In genomic region chr2:157975595-157975994, GRCm38 (mm10) we compare ENCODE assay signal across 11 mouse cellular contexts. TPM values are rescaled to one million over a fixed set of nuclear protein-coding genes. Genes with fewer than 3 reads are reported as not detected.
DNase-seq lines count a peak whose midpoint lies in the region; ATAC-seq and TF ChIP-seq lines count a peak whose summit lies in the region.
"Had no signal": no experiment of that assay in that cellular context is flagged by ENCODE, and none has a peak within 500 bp of the region (broad histone marks: within the 10 kb centered on the region; RNA-seq: fewer than 3 reads in every experiment).

No protein-coding gene starts in this region.

- no peak for ATAC-seq in embryonic facial prominence, embryonic 12.5 days (ENCODE audit: insufficient number of reproducible peaks, insufficient read depth, low FRiP score, low TSS enrichment)
- peak; percentile 42; the same call in 1 of the 2 replicates for ATAC-seq in hindbrain, embryonic 12.5 days (ENCODE audit: low FRiP score)
- ATAC-seq in midbrain, embryonic 12.5 days (ENCODE audit: low FRiP score, low read depth) = no peak

- peaks cover 16% of the 10 kb centered on the region; the same call in 1 of the 2 replicates for H3K4me1 ChIP-seq in embryonic facial prominence, embryonic 12.5 days
- peaks cover 20% of the 10 kb centered on the region for H3K4me1 ChIP-seq in hindbrain, embryonic 12.5 days
- H3K4me1 ChIP-seq in midbrain, embryonic 12.5 days = peaks cover 13% of the 10 kb centered on the region
- H3K4me1 ChIP-seq in kidney, adult 2 months (ENCODE audit: control insufficient read depth, insufficient read depth, low read length) = no peaks in the 10 kb centered on the region

- WGBS in embryonic facial prominence, embryonic 12.5 days = 12% methylated on average over 7 of the region's 7 CpGs
- 6% methylated on average over 7 of the region's 7 CpGs for WGBS in hindbrain, embryonic 12.5 days
- WGBS in midbrain, embryonic 12.5 days = 9% methylated on average over 7 of the region's 7 CpGs
- 6% methylated on average over 7 of the region's 7 CpGs for WGBS in kidney, adult 2 months

- H3K27ac ChIP-seq in embryonic facial prominence, embryonic 12.5 days = no peak overlapping the region
- peak overlapping the region; percentile 83 for H3K27ac ChIP-seq in hindbrain, embryonic 12.5 days
- H3K27ac ChIP-seq in midbrain, embryonic 12.5 days (replicated peaks) = peak overlapping the region; percentile 75; the same call in 1 of the 2 replicates
- no peak overlapping the region for H3K27ac ChIP-seq in kidney, adult 2 months (ENCODE audit: insufficient read depth, low read depth, low read length)
- H3K27ac ChIP-seq: layer of hippocampus, adult 2 months had no signal

- peaks cover 3% of the 10 kb centered on the region; the same call in 1 of the 2 replicates for H3K27me3 ChIP-seq in embryonic facial prominence, embryonic 12.5 days
- peaks cover 4% of the 10 kb centered on the region; the same call in 1 of the 2 replicates for H3K27me3 ChIP-seq in hindbrain, embryonic 12.5 days
- peaks cover 3% of the 10 kb centered on the region; the same call in 1 of the 2 replicates for H3K27me3 ChIP-seq in midbrain, embryonic 12.5 days
- H3K27me3 ChIP-seq in kidney, adult 2 months (replicated peaks; ENCODE audit: control insufficient read depth, insufficient read depth, low read length) = no peaks in the 10 kb centered on the region

- H3K36me3 ChIP-seq in embryonic facial prominence, embryonic 12.5 days = no peaks in the 10 kb centered on the region
- H3K36me3 ChIP-seq in hindbrain, embryonic 12.5 days = no peaks in the 10 kb centered on the region
- no peaks in the 10 kb centered on the region for H3K36me3 ChIP-seq in midbrain, embryonic 12.5 days
- H3K36me3 ChIP-seq in kidney, adult 2 months (ENCODE audit: control insufficient read depth, insufficient read depth, low read length) = no peaks in the 10 kb centered on the region

- peak overlapping the region; percentile 38 for H3K4me2 ChIP-seq in embryonic facial prominence, embryonic 12.5 days (replicated peaks)
- H3K4me2 ChIP-seq in hindbrain, embryonic 12.5 days (replicated peaks) = peak overlapping the region; percentile 41
- peak overlapping the region; percentile 47 for H3K4me2 ChIP-seq in midbrain, embryonic 12.5 days (replicated peaks)

- TF ChIP-seq POLR2A in kidney, adult 2 months (IDR thresholded peaks at IDR 0.05; ENCODE audit: low read depth, low read length) = no peak

- TF ChIP-seq CTCF in kidney, adult 2 months (conservative IDR thresholded peaks at IDR 0.05; ENCODE audit: insufficient read depth, insufficient read length, low read depth, low read length) = no peak

- no peak overlapping the region for H3K4me3 ChIP-seq in embryonic facial prominence, embryonic 12.5 days
- H3K4me3 ChIP-seq in hindbrain, embryonic 12.5 days = no peak overlapping the region
- H3K4me3 ChIP-seq in midbrain, embryonic 12.5 days = 0 out of 2 replicates have a peak overlapping the region, but pooled peaks have one; percentile 19
- no peak overlapping the region for H3K4me3 ChIP-seq in kidney, adult 2 months (ENCODE audit: insufficient read depth, low read depth, low read length)
- H3K4me3 ChIP-seq: layer of hippocampus, adult 2 months had no signal

- no peaks in the 10 kb centered on the region for H3K9me3 ChIP-seq in embryonic facial prominence, embryonic 12.5 days
- no peaks in the 10 kb centered on the region for H3K9me3 ChIP-seq in hindbrain, embryonic 12.5 days (replicated peaks)
- no peaks in the 10 kb centered on the region for H3K9me3 ChIP-seq in midbrain, embryonic 12.5 days

- peak; percentile 63 for DNase-seq in embryo, embryonic 10 days (ENCODE audit: low spot score)
- no peak for DNase-seq in cerebellum, postnatal 14 days
- no peak for DNase-seq in lung, postnatal 25 days (ENCODE audit: low spot score)
- DNase-seq in urinary bladder, adult 18-20 months (ENCODE audit: low spot score in 2 of 2) = no peak
- DNase-seq in kidney, adult 2 months = no peak
- DNase-seq: cerebellum, adult 9-11 months; lung, postnatal 14 days had no signal

- no peak overlapping the region for H3K9ac ChIP-seq in embryonic facial prominence, embryonic 12.5 days
- H3K9ac ChIP-seq in hindbrain, embryonic 12.5 days = peak overlapping the region; percentile 36; the same call in 1 of the 2 replicates
- H3K9ac ChIP-seq in midbrain, embryonic 12.5 days (replicated peaks) = peak overlapping the region; percentile 37; the same call in 1 of the 2 replicates

RNA-seq across cellular contexts. Expression of gene Tti1, which starts 52.6 kb away (rescaled TPM):
- polyA plus RNA-seq in embryonic facial prominence, embryonic 12.5 days (2016; fragmentation: Nextera tagmentation; extraction: Ambion mirVana) = 29.6 and 30.8 TPM in 2 replicates
- polyA plus RNA-seq in hindbrain, embryonic 12.5 days (2016; fragmentation: Nextera tagmentation; extraction: Ambion mirVana) = 25.6 and 25.8 TPM in 2 replicates
- polyA plus RNA-seq in midbrain, embryonic 12.5 days (2016; fragmentation: Nextera tagmentation; extraction: Ambion mirVana) = 29.3 and 31.5 TPM in 2 replicates
- 15.6 and 16.3 TPM in 2 replicates for polyA plus RNA-seq in kidney, adult 2 months (2012; rRNA removed)

RNA-seq across cellular contexts. Expression of gene Rprd1b, which starts 52.7 kb away (rescaled TPM):
- polyA plus RNA-seq in embryonic facial prominence, embryonic 12.5 days (2016; fragmentation: Nextera tagmentation; extraction: Ambion mirVana) = 52.8 and 53.8 TPM in 2 replicates
- 46.2 and 56.2 TPM in 2 replicates for polyA plus RNA-seq in hindbrain, embryonic 12.5 days (2016; fragmentation: Nextera tagmentation; extraction: Ambion mirVana)
- polyA plus RNA-seq in midbrain, embryonic 12.5 days (2016; fragmentation: Nextera tagmentation; extraction: Ambion mirVana) = 57.9 and 61.6 TPM in 2 replicates
- 17.5 and 18.6 TPM in 2 replicates for polyA plus RNA-seq in kidney, adult 2 months (2012; rRNA removed)

Comparison
In these comparisons a context has a peak if more than half of its experiments do, and no peak if none do; other contexts are left out.
1. H3K27ac ChIP-seq: peak in hindbrain, embryonic 12.5 days (single experiment) and midbrain, embryonic 12.5 days (single experiment); none in embryonic facial prominence, embryonic 12.5 days (single experiment) and kidney, adult 2 months (single experiment).
2. Peak in every context shown above with its lines, with median percentiles within 50 percentile points of each other: H3K4me2 ChIP-seq.